Mouse (Mus musculus): Measurements from ENCODE around the gene Dlx1. TPM values are rescaled to one million over a fixed set of nuclear protein-coding genes. Genes with fewer than 3 reads are reported as not detected.

Gene Dlx1
- total RNA-seq, 4 experiments from 2014 or later = 17.8 to 23.6 (median 19.4) TPM

- DNase-seq (ENCODE audit: low spot score in 2 of 2) = no peak
Measured at GRCm38 (mm10) chr2:71545401-71545881, 17.5 kb downstream of the Dlx1 start.

GRCm38 (mm10) chr2:71545882-71546639, 18.1 kb downstream of the Dlx1 start:
- DNase-seq (ENCODE audit: low spot score in 2 of 2) = no peak

GRCm38 (mm10) chr2:71546640-71547071, 18.7 kb downstream of the Dlx1 start, which contains the start of gene Dlx2:
Gene Dlx2, minus strand, starts transcription at chr2:71546754.
- DNase-seq (ENCODE audit: low spot score in 2 of 2) = no peak

GRCm38 (mm10) chr2:71547829-71548228, 19.9 kb downstream of the Dlx1 start:
- DNase-seq (ENCODE audit: low spot score in 2 of 2) = no peak

- no peak for DNase-seq (ENCODE audit: low spot score in 2 of 2)
Measured at GRCm38 (mm10) chr2:71550330-71550729, 22.4 kb downstream of the Dlx1 start.

GRCm38 (mm10) chr2:71551704-71552103, 23.8 kb downstream of the Dlx1 start:
- no peak for DNase-seq (ENCODE audit: low spot score in 2 of 2)

- DNase-seq (ENCODE audit: low spot score in 2 of 2) = no peak
Measured at GRCm38 (mm10) chr2:71556071-71556470, 28.2 kb downstream of the Dlx1 start.

- DNase-seq (ENCODE audit: low spot score in 2 of 2) = no peak
Measured at GRCm38 (mm10) chr2:71566466-71566865, 38.6 kb downstream of the Dlx1 start.

- no peak for DNase-seq (ENCODE audit: low spot score in 2 of 2)
Measured at GRCm38 (mm10) chr2:71573736-71574135, 45.8 kb downstream of the Dlx1 start.

GRCm38 (mm10) chr2:71577059-71577458, 49.1 kb downstream of the Dlx1 start:
- no peak for DNase-seq (ENCODE audit: low spot score in 2 of 2)

- no peak for DNase-seq (ENCODE audit: low spot score in 2 of 2)
Measured at GRCm38 (mm10) chr2:71580632-71581466, 52.9 kb downstream of the Dlx1 start.

- no peak for DNase-seq (ENCODE audit: low spot score in 2 of 2)
Measured at GRCm38 (mm10) chr2:71581488-71581887, 53.6 kb downstream of the Dlx1 start.

Other genes starting within 250 kb of the Dlx1 start
- gene Slc25a12, start 160.4 kb upstream of the Dlx1 start, total RNA-seq (2022) = 100 to 1,000 TPM; 155 to 175 (median 167) TPM
- gene Hat1, start 139.2 kb upstream of the Dlx1 start, total RNA-seq (2022) = 10 to 100 TPM; 20.0 to 20.8 (median 20.6) TPM
- gene Metap1d, start 74.8 kb upstream of the Dlx1 start, total RNA-seq (2022) = 10 to 100 TPM; 15.4 to 20.3 (median 19.7) TPM
- 1 to 10 TPM; 4.8 to 8.6 (median 6.8) TPM for gene Dlx2, start 18.6 kb downstream of the Dlx1 start, total RNA-seq (2022)
- gene Itga6, start 217.5 kb downstream of the Dlx1 start, total RNA-seq (2022) = 10 to 100 TPM; 25.3 to 30.3 (median 28.1) TPM

All from left cerebral cortex, adult 8-10 months (tissue).